Mouse (Mus musculus): ENCODE data around the gene Dennd5b. TPM values are rescaled to one million over a fixed set of nuclear protein-coding genes. Genes with fewer than 3 reads are reported as not detected.
"Not testable (repeated sequence)": the region's sequence is repeated elsewhere in the genome, so short reads cannot be mapped to it uniquely, and the experiment has no call there.

Gene Dennd5b
- total RNA-seq (2021): 1 to 10 TPM; 4.7 to 5.1 TPM
- long read RNA-seq, experiment 1, partial matches to known transcripts: 0 of 6 reads
- long read RNA-seq, experiment 1, other reads (novel, unspliced or antisense): 6 of 6 reads
- long read RNA-seq, experiment 2, partial matches to known transcripts: 0 of 1 reads
- long read RNA-seq, experiment 2, other reads (novel, unspliced or antisense): 1 of 1 reads

DNA sequence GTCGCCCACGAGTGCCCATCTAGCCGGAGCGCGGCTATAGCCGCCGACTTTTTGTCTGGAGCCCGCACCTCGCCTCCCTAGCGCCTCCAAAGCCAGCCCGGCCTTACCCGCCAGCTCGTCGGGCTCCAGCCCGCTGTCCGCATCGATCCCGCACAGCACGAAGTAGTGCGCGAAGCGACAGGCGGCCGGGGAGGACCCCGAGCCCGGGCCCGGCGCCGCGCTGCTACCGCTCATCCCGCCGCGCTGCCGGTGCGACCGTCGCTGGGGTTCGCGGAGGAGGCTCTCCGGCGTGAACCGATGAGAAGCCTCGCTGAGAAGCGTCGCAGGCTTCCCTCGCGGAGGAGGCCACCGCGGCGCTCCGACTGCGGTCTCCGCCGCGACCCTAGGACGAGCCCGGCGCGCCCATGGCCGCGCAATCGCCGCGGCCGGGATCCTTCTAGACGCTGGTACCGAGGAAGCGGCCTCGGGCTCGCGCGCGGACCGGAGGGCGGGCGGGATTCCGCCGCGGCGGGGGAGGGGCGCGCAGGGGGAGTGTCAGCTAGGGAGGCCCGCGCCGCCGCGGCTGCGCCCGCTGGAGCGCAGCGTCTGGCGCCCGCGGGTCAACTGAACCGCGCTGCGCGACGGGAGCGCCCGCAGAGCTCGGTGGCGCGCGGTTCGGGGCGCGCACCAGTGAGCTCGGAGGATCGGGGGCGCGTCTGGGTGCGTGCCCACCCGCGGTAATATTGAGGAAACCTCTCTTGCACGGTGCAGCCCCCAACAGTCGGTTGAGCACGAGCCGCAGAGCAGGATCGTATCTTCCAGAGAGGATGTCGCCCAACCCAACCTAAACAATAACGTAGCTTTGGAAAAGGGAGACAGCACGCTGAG, at the start of gene Dennd5b:
Gene Dennd5b (minus strand): TSS at position 605 of the 867 bp plus-strand sequence.
- peak; percentile 71 to 72 for DNase-seq
- intact Hi-C loops (cut with DNase I): loop anchor here (2.0 to 5.0 kb wide), 2 partner anchors 44 to 155 kb away; partner anchors contain the start of gene Sinhcaf

DNA sequence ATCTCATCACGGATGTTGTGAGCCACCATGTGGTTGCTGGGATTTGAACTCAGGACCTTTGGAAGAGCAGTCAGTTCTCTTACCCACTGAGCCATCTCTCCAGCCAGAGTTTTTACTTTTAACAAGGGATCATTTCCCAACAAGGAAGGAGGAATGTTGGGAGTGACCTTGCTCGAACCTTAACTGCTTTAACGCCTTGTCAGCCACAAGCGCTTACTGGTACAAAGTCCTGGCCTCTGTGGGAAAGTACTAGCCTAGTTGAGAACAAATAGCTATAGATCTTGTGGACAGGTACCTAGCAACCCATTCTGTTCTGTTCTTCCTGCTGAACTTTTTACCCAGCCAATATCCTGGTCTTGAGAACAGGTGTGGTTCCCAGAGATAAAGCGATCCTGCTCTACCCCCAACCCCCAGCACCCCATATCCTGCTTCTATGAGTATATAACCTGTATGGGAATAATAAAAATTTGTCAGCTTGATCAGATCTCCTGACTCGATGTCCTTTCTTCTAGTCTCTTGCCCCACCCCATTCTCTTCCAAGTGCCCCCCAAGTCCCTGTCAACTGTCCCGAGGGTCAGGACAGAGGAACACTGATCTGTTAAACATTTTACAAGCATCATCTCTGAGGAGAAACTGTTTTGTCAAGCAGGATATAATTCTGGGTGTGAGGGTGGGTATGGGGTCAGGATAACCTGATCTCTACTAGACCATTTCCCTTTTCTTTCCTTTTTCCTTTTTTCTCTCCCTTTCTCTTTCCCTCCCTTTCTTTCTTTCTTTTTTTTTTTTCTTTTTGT, 47.2 kb upstream of the Dennd5b start:
- intact Hi-C loops (cut with DNase I): no loop called here
- DNase-seq: no peak

DNA sequence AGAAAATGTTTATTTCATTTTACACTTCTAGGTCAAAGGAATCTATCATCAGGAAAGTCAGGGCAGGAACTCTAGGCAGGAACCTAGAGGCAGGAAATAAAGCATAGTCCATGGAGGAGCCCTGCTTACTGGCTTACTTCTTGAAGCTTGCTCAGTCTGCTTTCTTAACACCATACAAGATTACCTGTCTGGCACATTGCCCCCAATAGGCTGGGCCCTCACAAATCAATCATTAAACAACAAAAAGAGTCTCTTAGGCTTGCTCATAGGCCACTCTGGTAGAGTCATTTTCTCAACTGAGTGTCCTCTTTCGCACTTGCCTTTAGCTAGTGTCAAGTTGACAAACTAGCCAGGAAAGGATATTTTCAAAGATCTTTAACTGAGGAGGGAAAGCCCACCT, 43.7 kb upstream of the Dennd5b start:
- DNase-seq: no peak
- intact Hi-C loops (cut with DNase I): no loop called here

DNA sequence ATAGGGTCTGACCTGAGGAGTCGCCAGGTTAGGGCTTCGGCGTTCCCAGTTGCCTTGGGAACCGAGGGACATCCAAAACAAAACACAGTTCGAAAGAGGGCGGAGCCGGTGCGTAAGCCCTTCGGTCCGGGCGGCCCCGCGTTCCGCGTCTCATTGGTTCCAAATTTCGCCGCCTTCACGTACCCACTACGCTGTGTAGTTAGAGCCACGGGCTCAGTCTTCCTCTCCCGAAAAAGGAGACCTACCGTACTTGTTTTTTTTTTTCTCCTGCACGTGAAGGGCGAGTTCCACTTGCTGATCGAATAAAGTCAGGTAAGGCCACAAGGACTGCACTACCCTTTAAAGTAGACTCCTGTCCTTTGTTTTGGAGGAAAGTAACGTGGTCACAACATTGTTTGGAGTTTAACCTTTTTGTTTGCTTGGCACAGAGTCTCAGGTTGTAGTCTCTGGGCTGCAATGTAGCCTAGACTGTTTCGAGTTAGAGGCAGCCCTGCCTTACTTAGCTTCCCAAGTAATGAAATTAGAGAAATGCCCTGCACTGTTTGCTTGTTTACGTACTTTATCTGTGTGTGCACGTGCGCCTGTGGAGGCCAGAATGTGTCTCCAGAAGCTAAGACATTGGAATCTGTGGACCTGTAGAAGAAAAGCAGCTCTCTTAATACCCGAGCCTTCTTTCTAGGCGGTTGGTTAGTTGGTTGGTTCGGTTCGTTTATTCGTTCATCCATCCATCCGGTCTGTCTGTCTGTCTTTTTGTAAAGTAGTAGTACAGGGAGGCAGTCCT, 40.1 kb upstream of the Dennd5b start:
- DNase-seq: peak; percentile 71 to 83
- intact Hi-C loops (cut with DNase I): loop anchor here (5.0 kb wide), 1 partner anchor 46 kb away; the partner anchor contains the start of gene Amn1

DNA sequence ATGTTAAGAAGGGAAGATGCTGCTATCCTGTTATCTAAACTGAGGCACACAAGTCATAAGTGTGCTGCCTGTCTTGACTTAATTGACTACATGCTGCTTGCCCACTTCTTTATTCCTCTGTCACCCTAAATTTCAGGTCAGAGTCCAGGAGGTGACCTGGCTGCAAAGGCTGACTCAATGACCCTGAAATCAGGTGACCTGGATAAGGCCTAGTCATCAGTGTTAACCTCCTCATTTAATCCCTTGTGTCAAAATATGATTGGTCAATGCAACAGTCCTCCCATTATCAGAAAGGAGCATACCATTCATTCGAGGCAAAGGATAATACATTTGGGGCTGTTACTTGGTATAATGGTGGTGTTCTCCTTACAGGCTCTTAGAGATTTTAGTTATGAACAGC, 38.0 kb upstream of the Dennd5b start, which contains the start of gene Etfbkmt:
Gene Etfbkmt (plus strand): TSS at position 379 of the 400 bp plus-strand sequence.
- intact Hi-C loops (cut with DNase I): no loop called here
- no peak for DNase-seq

DNA sequence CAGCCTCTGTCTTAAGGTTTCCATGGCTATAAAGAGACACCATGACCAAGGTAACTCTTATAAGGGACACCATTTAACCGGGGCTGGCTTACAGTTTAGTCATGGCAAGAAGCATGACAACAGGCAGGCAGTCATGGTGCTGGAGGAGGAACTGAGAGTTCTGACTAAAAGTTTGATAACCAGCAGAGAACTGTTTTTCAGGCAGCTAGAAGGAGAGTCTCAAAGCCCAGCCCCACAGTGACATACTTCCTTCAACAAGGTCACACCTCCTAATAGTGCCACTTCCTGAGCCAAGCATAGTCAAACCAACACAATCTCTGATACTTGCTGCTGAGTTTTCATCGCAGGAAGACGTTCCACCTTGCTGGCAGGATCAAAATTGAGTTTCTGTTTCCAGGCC, 37.5 kb upstream of the Dennd5b start:
- intact Hi-C loops (cut with DNase I): no loop called here
- no peak for DNase-seq

DNA sequence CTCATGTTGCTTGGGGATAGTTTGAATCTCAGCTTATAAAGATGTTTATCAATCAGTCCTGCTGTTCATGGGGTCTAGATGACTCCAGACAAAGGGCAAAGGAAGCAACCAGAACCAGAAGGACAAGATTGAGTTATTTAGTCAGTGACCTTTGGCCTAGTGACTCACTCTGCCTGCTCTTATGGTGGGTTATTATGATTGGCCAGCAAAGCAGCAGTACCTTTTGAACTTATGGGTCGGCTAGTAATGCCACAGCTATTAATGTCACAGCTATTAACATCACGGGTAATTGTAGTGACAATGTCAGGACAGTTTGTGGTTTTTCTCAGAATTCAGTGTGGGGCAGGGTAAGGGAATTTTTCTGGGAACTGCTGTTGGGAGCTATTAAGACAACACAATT, 36.5 kb upstream of the Dennd5b start:
- no peak for DNase-seq
- intact Hi-C loops (cut with DNase I): no loop called here

DNA sequence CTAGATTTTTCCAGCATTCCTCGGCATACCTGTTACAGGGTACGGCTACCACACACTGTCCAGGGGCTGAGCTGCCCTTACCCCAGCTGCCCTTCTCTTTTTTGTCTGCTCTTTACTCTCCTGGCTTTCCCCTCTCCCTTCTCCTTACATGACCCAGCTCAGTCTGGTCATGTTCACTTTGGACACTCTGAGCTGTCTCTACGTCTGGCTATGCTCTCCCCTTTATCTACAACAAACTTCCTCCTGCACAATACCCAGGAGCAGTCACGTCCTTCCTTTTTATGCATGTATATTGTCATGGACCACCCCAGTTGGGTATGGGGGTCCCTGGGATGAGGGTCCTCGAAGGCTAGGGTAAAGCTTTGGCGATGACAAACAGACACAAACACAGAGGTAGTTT, 34.2 kb upstream of the Dennd5b start:
- intact Hi-C loops (cut with DNase I): loop anchor here (2.0 kb wide), 1 partner anchor 239 kb away; no protein-coding TSS in a partner anchor

DNA sequence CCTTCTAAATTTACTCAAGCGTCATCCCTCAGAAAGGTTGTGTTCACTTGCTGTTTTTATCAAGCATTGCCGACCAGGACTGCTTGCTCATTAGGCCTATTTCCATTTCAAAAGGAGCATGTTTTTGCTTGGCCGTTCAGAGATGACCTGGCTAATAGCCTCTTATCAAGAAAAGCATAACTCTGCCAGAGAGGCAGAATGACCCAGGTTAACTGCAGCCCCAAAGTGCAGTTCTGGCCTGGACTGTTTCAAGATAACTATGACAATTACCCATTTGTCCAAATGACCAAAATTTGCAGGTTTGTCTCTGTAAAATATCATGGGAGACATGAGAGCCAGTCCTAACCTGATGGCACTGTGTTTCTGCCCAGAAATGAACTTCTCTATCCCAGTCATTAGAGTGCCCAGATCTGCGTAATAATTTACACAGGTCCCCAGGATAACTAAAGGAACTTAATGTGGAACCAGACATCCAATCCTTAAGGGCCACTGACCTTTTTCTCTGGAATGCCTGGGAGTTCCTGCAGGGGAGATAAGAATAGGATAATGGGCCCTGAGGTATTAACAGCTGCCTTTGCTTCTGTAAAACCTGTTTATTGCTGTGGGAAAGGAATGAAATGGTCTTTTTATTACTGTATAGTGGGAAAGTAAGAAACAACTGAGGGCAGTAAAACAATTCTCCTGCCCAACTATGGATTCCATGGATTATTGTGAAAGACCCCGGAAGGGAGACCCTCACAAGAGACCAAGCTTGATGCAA, 33.1 kb upstream of the Dennd5b start:
- intact Hi-C loops (cut with DNase I): loop anchor here (2.0 kb wide), 1 partner anchor 240 kb away; no protein-coding TSS in a partner anchor
- no peak for DNase-seq

More for the DNA sequence above, 34.2 kb upstream of the Dennd5b start:
- DNase-seq: no peak

DNA sequence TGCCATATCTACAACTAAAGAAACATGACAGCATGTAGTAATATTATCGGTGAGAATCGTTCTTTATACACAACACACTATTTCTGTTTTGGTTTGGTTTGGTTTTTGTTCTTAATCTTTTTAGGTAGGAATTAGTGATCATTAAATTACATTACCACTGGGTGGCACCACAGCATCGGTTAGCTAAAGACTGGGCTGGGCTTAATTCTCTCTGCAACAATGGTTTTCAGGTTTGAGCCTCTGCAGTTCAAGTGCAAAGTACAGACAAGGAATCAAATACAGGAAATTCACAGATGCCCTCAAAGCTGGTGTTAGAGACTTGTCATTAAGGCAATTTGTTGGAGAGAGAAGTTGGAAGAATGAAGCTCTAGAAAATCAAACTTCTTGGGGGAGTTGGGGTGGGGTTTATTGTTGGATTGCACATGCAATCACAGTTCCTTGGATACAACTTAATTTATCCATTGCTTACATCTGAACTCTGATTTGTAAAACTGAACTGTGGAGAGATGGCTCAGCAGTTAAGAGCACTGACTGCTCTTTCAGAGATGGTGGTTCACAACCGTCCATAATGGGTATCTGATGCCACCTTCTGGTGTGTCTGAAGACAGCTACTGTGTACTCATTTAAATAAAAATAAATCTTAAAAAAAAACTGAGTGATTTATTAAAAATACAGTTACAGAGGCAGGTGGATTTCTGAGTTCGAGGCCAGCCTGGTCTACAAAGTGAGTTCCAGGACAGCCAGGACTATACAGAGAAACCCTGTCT, 31.0 kb upstream of the Dennd5b start:
- DNase-seq: no peak
- intact Hi-C loops (cut with DNase I): no loop called here

DNA sequence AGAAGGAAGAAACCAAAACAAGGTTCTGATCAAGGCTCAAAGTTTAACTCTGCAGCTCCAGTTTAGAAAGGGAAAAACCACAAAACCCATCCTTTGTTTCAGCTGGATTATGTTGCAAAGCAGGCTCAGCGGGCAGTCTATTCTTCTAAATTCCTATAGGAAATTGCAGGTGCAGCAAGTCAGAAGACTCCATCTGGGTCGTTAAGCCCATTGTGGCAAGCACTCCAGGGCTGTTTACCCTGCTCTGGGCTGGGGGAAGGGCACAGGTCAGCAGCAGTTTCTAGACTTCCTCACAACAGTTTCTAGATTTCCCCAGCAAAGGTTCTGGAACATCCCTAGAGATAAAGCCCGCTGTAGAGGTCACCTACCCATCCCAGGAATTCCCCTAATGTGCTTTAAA, 29.6 kb upstream of the Dennd5b start:
- DNase-seq: no peak

DNA sequence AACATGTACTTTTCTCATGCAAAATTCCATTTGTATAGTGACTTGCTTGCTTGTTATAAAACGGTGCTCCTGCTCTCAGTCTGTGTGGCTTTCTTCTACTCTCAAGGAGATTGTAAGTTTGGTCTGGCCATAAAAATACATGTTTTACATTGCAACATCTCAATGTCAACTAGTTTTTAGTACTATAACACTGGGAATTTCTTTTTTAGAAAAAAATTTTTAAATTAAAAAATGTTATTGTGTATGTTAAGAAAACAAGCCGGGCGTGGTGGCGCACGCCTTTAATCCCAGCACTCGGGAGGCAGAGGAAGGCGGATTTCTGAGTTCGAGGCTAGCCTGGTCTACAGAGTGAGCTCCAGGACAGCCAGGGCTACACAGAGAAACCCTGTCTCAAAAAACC, 28.4 kb upstream of the Dennd5b start, which contains the start of gene Gm10203:
Gene Gm10203 (plus strand): TSS at position 301 of the 400 bp plus-strand sequence.
- DNase-seq; intact Hi-C loops (cut with DNase I): not testable (repeated sequence)

More for the DNA sequence above, 29.6 kb upstream of the Dennd5b start:
- intact Hi-C loops (cut with DNase I): no loop called here

DNA sequence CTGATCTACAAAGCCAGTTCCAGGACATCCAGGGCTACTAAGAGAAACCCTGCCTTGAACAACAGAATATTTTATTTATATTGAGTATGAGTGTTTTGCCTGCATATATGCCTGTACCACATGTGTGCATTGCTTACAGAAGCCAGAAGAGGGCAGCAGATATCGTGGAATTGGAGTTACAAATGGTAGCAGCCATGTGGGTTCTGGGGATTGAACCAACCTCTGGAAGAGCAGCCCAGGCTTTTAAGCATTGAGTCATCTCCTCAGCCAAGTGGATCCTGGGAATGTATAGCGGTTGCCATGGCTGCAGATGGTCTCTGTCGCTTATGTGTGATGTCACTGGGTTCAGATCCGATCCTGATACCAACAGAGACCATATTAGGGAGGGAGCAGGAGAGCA, 25.2 kb upstream of the Dennd5b start:
- intact Hi-C loops (cut with DNase I): loop anchor here (2.0 kb wide), 1 partner anchor 248 kb away; no protein-coding TSS in a partner anchor
- no peak for DNase-seq

DNA sequence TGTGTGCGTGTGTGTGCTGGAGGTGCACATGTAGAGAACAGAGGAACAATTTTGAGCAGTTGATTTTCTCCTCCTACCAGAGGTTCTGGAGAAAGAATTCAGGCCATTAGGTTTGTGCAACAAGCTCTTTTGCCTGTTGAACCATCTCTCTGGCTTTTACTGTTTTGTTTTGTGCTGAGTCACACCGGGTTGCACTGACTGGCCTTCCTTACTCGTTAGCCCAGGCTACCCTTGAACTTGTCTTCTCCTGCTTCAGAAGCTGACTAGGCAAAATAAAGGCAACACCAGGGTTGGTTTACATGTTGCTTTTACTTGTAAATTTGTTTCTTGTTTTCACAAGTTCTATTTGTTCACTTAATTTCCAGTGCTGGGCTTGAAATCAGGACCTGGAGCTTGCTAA, 21.6 kb upstream of the Dennd5b start:
- DNase-seq: no peak
- intact Hi-C loops (cut with DNase I): no loop called here

DNA sequence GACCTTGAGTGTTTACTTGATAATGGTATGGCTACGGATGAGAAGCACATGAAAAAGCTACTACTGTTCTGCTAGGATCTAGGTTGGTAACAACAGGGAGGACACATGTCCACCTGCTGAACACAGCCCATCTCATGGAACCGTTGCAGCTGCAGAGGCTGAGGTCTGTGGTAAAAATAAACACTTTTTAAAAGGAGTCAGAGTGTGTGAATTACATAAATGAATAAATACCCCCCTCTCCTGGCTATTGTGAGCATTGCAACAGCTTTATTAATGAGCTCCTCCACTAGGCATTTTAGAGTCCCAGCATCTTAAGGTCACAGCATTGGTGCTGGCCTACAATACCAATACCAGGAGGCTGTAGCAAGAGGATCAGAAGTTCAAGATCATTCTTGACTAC, 18.4 kb upstream of the Dennd5b start:
- intact Hi-C loops (cut with DNase I): loop anchor here (2.0 kb wide), 2 partner anchors 59 to 109 kb away; no protein-coding TSS in a partner anchor
- peak in 1 of 2 experiments; percentile 25 for DNase-seq

DNA sequence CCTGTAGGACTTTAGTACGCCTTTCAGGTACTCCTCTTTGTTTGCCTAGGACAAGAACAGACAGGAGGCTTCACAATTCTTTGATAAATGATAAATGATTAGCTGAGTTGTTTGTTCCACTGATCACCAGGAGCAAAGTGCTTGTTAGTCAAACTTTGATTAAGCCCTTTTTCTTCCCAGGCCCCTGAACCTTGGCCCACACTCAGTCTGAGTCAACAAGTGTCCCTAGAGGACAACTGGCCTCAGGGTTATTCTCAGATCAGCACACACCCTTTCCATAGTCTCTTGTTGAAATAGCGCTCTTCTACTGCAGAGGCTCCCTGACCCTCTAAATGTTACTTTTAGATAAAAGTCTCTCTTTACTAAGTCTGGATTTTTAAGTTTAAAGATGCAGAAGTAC, 17.5 kb upstream of the Dennd5b start:
- intact Hi-C loops (cut with DNase I): loop anchor here (2.0 kb wide), 1 partner anchor 108 kb away; no protein-coding TSS in a partner anchor
- peak in 1 of 2 experiments; percentile 19 for DNase-seq

DNA sequence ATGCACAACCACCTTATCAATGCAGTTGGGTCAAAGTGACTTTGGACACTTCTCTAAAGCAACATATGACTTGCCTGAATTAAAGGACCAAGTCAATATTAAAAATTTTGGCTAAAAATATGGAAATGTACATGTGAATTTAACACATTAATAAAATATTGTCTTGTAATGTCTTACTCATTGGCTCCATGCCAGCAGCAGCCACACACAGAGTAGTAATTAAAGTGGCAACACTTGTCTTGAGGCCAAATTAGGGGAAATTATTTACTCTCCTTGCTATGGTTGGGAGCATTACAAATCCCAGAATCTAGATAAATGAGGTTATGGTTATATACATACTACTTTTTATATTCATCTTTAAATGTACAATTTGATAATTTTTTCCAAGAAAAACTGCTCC, 15.5 kb upstream of the Dennd5b start:
- intact Hi-C loops (cut with DNase I): no loop called here
- no peak for DNase-seq

DNA sequence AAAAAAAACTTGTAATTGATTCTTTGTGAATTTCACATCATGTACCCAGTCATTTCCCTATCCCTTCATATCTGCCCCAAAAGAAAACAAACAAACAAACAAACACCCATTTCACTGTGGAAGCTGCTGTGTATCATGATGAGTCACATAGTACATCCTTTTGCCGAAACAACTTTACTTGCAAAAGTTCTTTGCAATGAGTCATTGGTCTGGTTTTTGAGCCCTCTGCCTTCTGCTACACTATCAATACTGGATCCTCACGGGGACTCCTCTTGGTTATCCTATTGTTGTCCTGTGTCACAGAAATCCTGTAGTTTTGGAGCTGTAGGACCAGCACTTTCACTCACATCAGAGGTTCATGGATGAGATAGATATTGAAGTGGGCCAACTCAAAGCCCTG, 7.4 kb upstream of the Dennd5b start:
- intact Hi-C loops (cut with DNase I): no loop called here
- no peak for DNase-seq

Data from gastrocnemius, postnatal 36 days (tissue).